Mouse (Mus musculus): ENCODE data around the gene Fcrl5. TPM values are rescaled to one million over a fixed set of nuclear protein-coding genes. Genes with fewer than 3 reads are reported as not detected.
A peak's percentile ranks its signal among the peaks of the same experiment; 100 is the strongest.

Gene Fcrl5
- not detected in 2 replicates for polyA plus RNA-seq (2014; fragmentation: Nextera tagmentation; extraction: Ambion mirVana)

GRCm38 (mm10) chr3:87435479-87435878 lies at the start of gene Fcrl5:
Gene Fcrl5, plus strand, starts transcription at chr3:87435773.
- Histone ChIP-seq H3K4me1 (ENCODE audit: control insufficient read depth, insufficient read depth, low read length) (no peaks in the 10 kb centered on the region), H3K4me2 (no peak within 1 kb of the TSS), H3K9me3 (ENCODE audit: control insufficient read depth, low read length) (no peaks in the 10 kb centered on the region), H3K27me3 (ENCODE audit: control insufficient read depth, insufficient read depth, low read length) (no peaks in the 10 kb centered on the region), H3K4me3 (ENCODE audit: low read depth, low read length) (no peak within 1 kb of the TSS), H3K9ac (ENCODE audit: low read length) (no peak within 1 kb of the TSS), H3K36me3 (ENCODE audit: control insufficient read depth, insufficient read depth, low read length) (no peaks in the 10 kb centered on the region), H3K27ac (ENCODE audit: low read depth, low read length) (no peak within 1 kb of the TSS)
- DNase-seq (ENCODE audit: low spot score, missing footprints) (no peak), ATAC-seq (ENCODE audit: low FRiP score) (no peak)
- WGBS: 92% methylated on average over 5 of the region's 5 CpGs

GRCm38 (mm10) chr3:87390935-87391334 lies 44.6 kb upstream of the Fcrl5 start:
- no peaks in the 10 kb centered on the region for H3K4me1 ChIP-seq (ENCODE audit: control insufficient read depth, insufficient read depth, low read length)
- no peaks in the 10 kb centered on the region for H3K27me3 ChIP-seq (ENCODE audit: control insufficient read depth, insufficient read depth, low read length)
- no peak for DNase-seq (ENCODE audit: low spot score, missing footprints)
- no peak for ATAC-seq (ENCODE audit: low FRiP score)
- H3K27ac ChIP-seq (ENCODE audit: low read depth, low read length): no peak overlapping the region
- H3K4me3 ChIP-seq (ENCODE audit: low read depth, low read length): no peak overlapping the region
- WGBS: 84% methylated on average over 1 of the region's 1 CpGs
- H3K4me2 ChIP-seq: no peak overlapping the region
- no peak overlapping the region for H3K9ac ChIP-seq (ENCODE audit: low read length)
- no peaks in the 10 kb centered on the region for H3K9me3 ChIP-seq (ENCODE audit: control insufficient read depth, low read length)
- H3K36me3 ChIP-seq (ENCODE audit: control insufficient read depth, insufficient read depth, low read length): no peaks in the 10 kb centered on the region

GRCm38 (mm10) chr3:87398809-87399208 lies 36.8 kb upstream of the Fcrl5 start:
- no peak overlapping the region for H3K4me3 ChIP-seq (ENCODE audit: low read depth, low read length)
- no peaks in the 10 kb centered on the region for H3K27me3 ChIP-seq (ENCODE audit: control insufficient read depth, insufficient read depth, low read length)
- no peaks in the 10 kb centered on the region for H3K4me1 ChIP-seq (ENCODE audit: control insufficient read depth, insufficient read depth, low read length)
- no peaks in the 10 kb centered on the region for H3K9me3 ChIP-seq (ENCODE audit: control insufficient read depth, low read length)
- DNase-seq (ENCODE audit: low spot score, missing footprints) (peak; percentile 28), ATAC-seq (ENCODE audit: low FRiP score) (no peak)
- H3K4me2 ChIP-seq: no peak overlapping the region
- 56% methylated on average over 4 of the region's 4 CpGs for WGBS
- no peak overlapping the region for H3K9ac ChIP-seq (ENCODE audit: low read length)
- H3K27ac ChIP-seq (ENCODE audit: low read depth, low read length): no peak overlapping the region
- H3K36me3 ChIP-seq (ENCODE audit: control insufficient read depth, insufficient read depth, low read length): no peaks in the 10 kb centered on the region

GRCm38 (mm10) chr3:87399906-87400305 lies 35.7 kb upstream of the Fcrl5 start:
- no peak for ATAC-seq (ENCODE audit: low FRiP score)
- Histone ChIP-seq H3K4me1 (ENCODE audit: control insufficient read depth, insufficient read depth, low read length) (no peaks in the 10 kb centered on the region), H3K9me3 (ENCODE audit: control insufficient read depth, low read length) (no peaks in the 10 kb centered on the region), H3K27ac (ENCODE audit: low read depth, low read length) (no peak overlapping the region), H3K36me3 (ENCODE audit: control insufficient read depth, insufficient read depth, low read length) (no peaks in the 10 kb centered on the region), H3K27me3 (ENCODE audit: control insufficient read depth, insufficient read depth, low read length) (no peaks in the 10 kb centered on the region), H3K4me2 (no peak overlapping the region), H3K4me3 (ENCODE audit: low read depth, low read length) (no peak overlapping the region), H3K9ac (ENCODE audit: low read length) (no peak overlapping the region)
- no peak for DNase-seq (ENCODE audit: low spot score, missing footprints)
- 89% methylated on average over 4 of the region's 4 CpGs for WGBS

GRCm38 (mm10) chr3:87401321-87401720 lies 34.3 kb upstream of the Fcrl5 start:
- peak; percentile 35 for DNase-seq (ENCODE audit: low spot score, missing footprints)
- H3K9ac ChIP-seq (ENCODE audit: low read length): no peak overlapping the region

GRCm38 (mm10) chr3:87408171-87408570 lies 27.4 kb upstream of the Fcrl5 start:
- H3K27ac ChIP-seq (ENCODE audit: low read depth, low read length): no peak overlapping the region
- DNase-seq (ENCODE audit: low spot score, missing footprints): no peak
- ATAC-seq (ENCODE audit: low FRiP score): no peak
- no peak overlapping the region for H3K4me3 ChIP-seq (ENCODE audit: low read depth, low read length)
- H3K4me2 ChIP-seq: no peak overlapping the region
- H3K4me1 ChIP-seq (ENCODE audit: control insufficient read depth, insufficient read depth, low read length): no peaks in the 10 kb centered on the region
- H3K9me3 ChIP-seq (ENCODE audit: control insufficient read depth, low read length): no peaks in the 10 kb centered on the region
- no peak overlapping the region for H3K9ac ChIP-seq (ENCODE audit: low read length)
- WGBS: 27% methylated on average over 4 of the region's 4 CpGs
- H3K36me3 ChIP-seq (ENCODE audit: control insufficient read depth, insufficient read depth, low read length): no peaks in the 10 kb centered on the region
- H3K27me3 ChIP-seq (ENCODE audit: control insufficient read depth, insufficient read depth, low read length): no peaks in the 10 kb centered on the region

More at GRCm38 (mm10) chr3:87401321-87401720, 34.3 kb upstream of the Fcrl5 start:
- 81% methylated on average over 5 of the region's 5 CpGs for WGBS
- H3K36me3 ChIP-seq (ENCODE audit: control insufficient read depth, insufficient read depth, low read length): no peaks in the 10 kb centered on the region
- no peaks in the 10 kb centered on the region for H3K9me3 ChIP-seq (ENCODE audit: control insufficient read depth, low read length)
- ATAC-seq (ENCODE audit: low FRiP score): no peak
- no peaks in the 10 kb centered on the region for H3K4me1 ChIP-seq (ENCODE audit: control insufficient read depth, insufficient read depth, low read length)
- no peak overlapping the region for H3K4me2 ChIP-seq
- no peaks in the 10 kb centered on the region for H3K27me3 ChIP-seq (ENCODE audit: control insufficient read depth, insufficient read depth, low read length)
- no peak overlapping the region for H3K4me3 ChIP-seq (ENCODE audit: low read depth, low read length)
- H3K27ac ChIP-seq (ENCODE audit: low read depth, low read length): no peak overlapping the region

GRCm38 (mm10) chr3:87409196-87409935 lies 26.2 kb upstream of the Fcrl5 start:
- Histone ChIP-seq H3K36me3 (ENCODE audit: control insufficient read depth, insufficient read depth, low read length) (no peaks in the 10 kb centered on the region), H3K4me3 (ENCODE audit: low read depth, low read length) (no peak overlapping the region), H3K4me1 (ENCODE audit: control insufficient read depth, insufficient read depth, low read length) (no peaks in the 10 kb centered on the region), H3K27ac (ENCODE audit: low read depth, low read length) (no peak overlapping the region), H3K27me3 (ENCODE audit: control insufficient read depth, insufficient read depth, low read length) (no peaks in the 10 kb centered on the region), H3K4me2 (no peak overlapping the region), H3K9ac (ENCODE audit: low read length) (no peak overlapping the region), H3K9me3 (ENCODE audit: control insufficient read depth, low read length) (no peaks in the 10 kb centered on the region)
- DNase-seq (ENCODE audit: low spot score, missing footprints) (no peak), ATAC-seq (ENCODE audit: low FRiP score) (no peak)
- 84% methylated on average over 4 of the region's 4 CpGs for WGBS

- no peak for DNase-seq (ENCODE audit: low spot score, missing footprints)
- no peak overlapping the region for H3K9ac ChIP-seq (ENCODE audit: low read length)
- H3K4me3 ChIP-seq (ENCODE audit: low read depth, low read length): no peak overlapping the region
- H3K27me3 ChIP-seq (ENCODE audit: control insufficient read depth, insufficient read depth, low read length): no peaks in the 10 kb centered on the region
- no peak overlapping the region for H3K27ac ChIP-seq (ENCODE audit: low read depth, low read length)
- no peaks in the 10 kb centered on the region for H3K4me1 ChIP-seq (ENCODE audit: control insufficient read depth, insufficient read depth, low read length)
- H3K4me2 ChIP-seq: no peak overlapping the region
- H3K9me3 ChIP-seq (ENCODE audit: control insufficient read depth, low read length): no peaks in the 10 kb centered on the region
- H3K36me3 ChIP-seq (ENCODE audit: control insufficient read depth, insufficient read depth, low read length): no peaks in the 10 kb centered on the region
- ATAC-seq (ENCODE audit: low FRiP score): no peak
- 81% methylated on average over 6 of the region's 6 CpGs for WGBS
Observed at GRCm38 (mm10) chr3:87410605-87411004, 25.0 kb upstream of the Fcrl5 start.

GRCm38 (mm10) chr3:87411150-87411549 lies 24.4 kb upstream of the Fcrl5 start:
- Histone ChIP-seq H3K9ac (ENCODE audit: low read length) (no peak overlapping the region), H3K4me1 (ENCODE audit: control insufficient read depth, insufficient read depth, low read length) (no peaks in the 10 kb centered on the region), H3K36me3 (ENCODE audit: control insufficient read depth, insufficient read depth, low read length) (no peaks in the 10 kb centered on the region), H3K4me2 (no peak overlapping the region), H3K9me3 (ENCODE audit: control insufficient read depth, low read length) (no peaks in the 10 kb centered on the region), H3K27ac (ENCODE audit: low read depth, low read length) (no peak overlapping the region), H3K4me3 (ENCODE audit: low read depth, low read length) (no peak overlapping the region), H3K27me3 (ENCODE audit: control insufficient read depth, insufficient read depth, low read length) (no peaks in the 10 kb centered on the region)
- 13% methylated on average over 12 of the region's 12 CpGs for WGBS
- ATAC-seq (ENCODE audit: low FRiP score) (peak; percentile 70; the same call in 1 of the 2 replicates), DNase-seq (ENCODE audit: low spot score, missing footprints) (peak; percentile 96)
